Mouse (Mus musculus): Measurements from ENCODE around the gene Gm9611.
"Not testable (repeated sequence)": the region's sequence is repeated elsewhere in the genome, so short reads cannot be mapped to it uniquely, and the experiment has no call there.

Gene Gm9611

DNA sequence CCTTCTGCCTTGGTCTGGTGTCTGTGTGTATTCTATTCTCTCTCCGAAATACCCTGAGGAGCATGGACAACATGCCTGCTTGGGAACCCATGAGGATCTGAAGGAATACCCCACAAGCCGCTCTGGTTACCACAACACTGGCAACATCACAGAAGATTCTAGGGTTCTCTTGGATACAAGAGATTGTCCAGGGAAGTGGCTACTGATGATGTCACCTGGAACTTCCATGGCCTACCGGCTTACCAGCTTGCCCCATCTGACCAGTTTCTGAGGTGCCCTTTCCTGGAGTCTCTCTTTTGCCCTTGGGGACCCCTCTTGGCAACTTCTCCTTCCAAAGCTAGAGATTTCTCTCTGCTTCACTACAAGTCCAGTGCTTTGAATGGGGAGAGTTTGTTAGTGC lies at the start of gene Gm9611:
TSS of gene Gm9611 (minus strand) at position 101 of the 400 bp plus-strand sequence.
- not testable (repeated sequence) for DNase-seq (ENCODE audit: low read depth, low spot score)

- not testable (repeated sequence) for DNase-seq (ENCODE audit: low read depth, low spot score)
These were observed 12.8 kb upstream of the Gm9611 start, which contains the start of gene Gm7995 for GRCm38 (mm10) chr14:42309910-42310309. TSS of gene Gm7995 (plus strand) at chr14:42310210.

DNA sequence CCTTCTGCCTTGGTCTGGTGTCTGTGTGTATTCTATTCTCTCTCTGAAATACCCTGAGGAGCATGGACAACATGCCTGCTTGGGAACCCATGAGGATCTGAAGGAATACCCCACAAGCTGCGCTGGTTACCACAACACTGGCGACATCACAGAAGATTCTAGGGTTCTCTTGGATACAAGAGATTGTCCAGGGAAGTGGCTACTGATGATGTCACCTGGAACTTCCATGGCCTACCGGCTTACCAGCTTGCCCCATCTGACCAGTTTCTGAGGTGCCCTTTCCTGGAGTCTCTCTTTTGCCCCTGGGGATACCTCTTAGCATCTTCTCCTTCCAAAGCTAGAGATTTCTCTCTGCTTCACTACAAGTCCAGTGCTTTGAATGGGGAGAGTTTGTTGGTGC lies 37.2 kb downstream of the Gm9611 start, which contains the start of gene Gm17026:
TSS of gene Gm17026 (minus strand) at position 101 of the 400 bp plus-strand sequence.
- DNase-seq (ENCODE audit: low read depth, low spot score) = not testable (repeated sequence)

All from c-Kit-negative CD71-positive TER-119-positive erythroid progenitor cells, embryonic 14.5 days (primary cell).